Mouse (Mus musculus): ENCODE measurements around the gene Ino80b.

Gene Ino80b

GRCm38 (mm10) chr6:83084477-83084876 lies 40.8 kb downstream of the Ino80b start:
- DNase-seq (ENCODE audit: low read depth), result no peak

GRCm38 (mm10) chr6:83083497-83083896 lies 41.7 kb downstream of the Ino80b start:
- DNase-seq (ENCODE audit: low read depth), result no peak

DNA sequence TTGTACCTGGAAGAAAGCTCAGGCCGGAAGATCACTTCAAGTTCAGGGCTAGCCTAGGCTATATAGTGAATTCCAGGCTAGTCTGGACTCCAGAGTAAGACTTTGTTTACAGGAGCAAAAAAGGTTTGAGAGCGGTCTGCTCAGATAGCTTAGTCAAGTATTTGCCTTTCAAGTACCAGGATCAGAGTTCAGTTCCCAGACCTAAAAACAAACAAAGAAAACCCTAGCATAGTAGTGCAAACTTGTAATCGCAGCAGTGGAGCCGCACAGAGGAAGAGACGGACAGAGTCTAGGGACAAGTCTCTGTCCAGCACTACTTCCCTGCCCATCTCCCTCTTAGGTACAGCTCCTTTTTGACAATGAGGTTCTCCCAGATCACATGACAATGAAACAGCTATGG lies 45.0 kb downstream of the Ino80b start:
- DNase-seq (ENCODE audit: low read depth), result no peak

DNA sequence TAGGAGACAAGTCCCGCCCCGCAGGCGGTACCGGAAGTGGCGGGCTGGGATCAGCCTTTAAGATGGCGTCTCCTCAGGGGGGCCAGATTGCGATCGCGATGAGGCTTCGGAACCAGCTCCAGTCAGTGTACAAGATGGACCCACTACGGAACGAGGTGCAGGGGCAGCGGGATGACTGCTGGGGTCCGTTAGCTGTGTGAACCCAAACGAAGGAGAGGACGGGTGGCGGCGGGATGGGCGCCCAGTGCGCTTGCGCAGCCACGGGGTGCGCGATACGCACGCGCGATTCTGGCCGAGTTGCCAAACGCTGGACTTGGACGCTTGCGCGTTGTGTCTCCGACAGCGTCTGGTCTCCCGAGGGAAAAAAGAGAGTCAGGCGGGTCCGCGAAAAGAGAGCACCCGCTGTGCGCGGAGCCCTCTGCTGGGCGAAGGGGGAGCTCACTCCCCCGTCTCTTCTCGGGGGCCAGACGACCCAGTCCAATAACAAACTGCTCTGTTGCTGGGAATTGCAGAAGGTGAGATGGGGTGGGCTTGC lies 46.8 kb downstream of the Ino80b start:
- peak; percentile 89 for DNase-seq (ENCODE audit: low read depth)

GRCm38 (mm10) chr6:83077630-83078323 lies 47.5 kb downstream of the Ino80b start, which contains the start of gene Pcgf1:
Gene Pcgf1, plus strand, starts transcription at chr6:83077869.
- peak; percentile 15 for DNase-seq (ENCODE audit: low read depth)

- no peak for DNase-seq (ENCODE audit: low read depth)
These were observed 50.3 kb downstream of the Ino80b start for GRCm38 (mm10) chr6:83074979-83075378.
